8 mouse cellular contexts compared by ENCODE assay signal in genomic region chr11:52003505-52003771, GRCm38 (mm10). TPM values are rescaled to one million over a fixed set of nuclear protein-coding genes. Genes with fewer than 3 reads are reported as not detected.
DNase-seq lines count a peak whose midpoint lies in the region; ATAC-seq lines count a peak whose summit lies in the region.

No protein-coding gene starts in this region.

- peak overlapping the region; percentile 93 for H3K27ac ChIP-seq in kidney, embryonic 14.5 days (ENCODE audit: low read depth, low read length)
- peak overlapping the region; percentile 92 for H3K27ac ChIP-seq in brown adipose tissue, adult 24 weeks (replicated peaks; ENCODE audit: low read depth, low read length)
- H3K27ac ChIP-seq in hindbrain, embryonic 14.5 days = peak overlapping the region; percentile 87
- peak overlapping the region; percentile 93 for H3K27ac ChIP-seq in midbrain, embryonic 15.5 days

- H3K4me1 ChIP-seq in kidney, embryonic 14.5 days (ENCODE audit: control insufficient read depth, insufficient read depth, low read length) = peaks cover 23% of the 10 kb centered on the region
- peaks cover 8% of the 10 kb centered on the region; the same call in 1 of the 2 replicates for H3K4me1 ChIP-seq in brown adipose tissue, adult 24 weeks (ENCODE audit: control insufficient read depth, insufficient read depth, insufficient read length, low read length)
- peaks cover 29% of the 10 kb centered on the region for H3K4me1 ChIP-seq in hindbrain, embryonic 14.5 days (replicated peaks; ENCODE audit: control insufficient read depth, insufficient read depth, low read length)
- peaks cover 39% of the 10 kb centered on the region for H3K4me1 ChIP-seq in midbrain, embryonic 15.5 days

- peak overlapping the region; percentile 81 for H3K4me3 ChIP-seq in kidney, embryonic 14.5 days (ENCODE audit: low read length)
- H3K4me3 ChIP-seq in brown adipose tissue, adult 24 weeks (ENCODE audit: insufficient read depth, low read depth, low read length) = peak overlapping the region; percentile 65
- H3K4me3 ChIP-seq in hindbrain, embryonic 14.5 days (replicated peaks; ENCODE audit: low read length) = peak overlapping the region; percentile 67
- H3K4me3 ChIP-seq in midbrain, embryonic 15.5 days = peak overlapping the region; percentile 87

- H3K36me3 ChIP-seq in kidney, embryonic 14.5 days (ENCODE audit: control insufficient read depth, insufficient read depth, low read length) = no peaks in the 10 kb centered on the region; the same call in 1 of the 2 replicates
- H3K36me3 ChIP-seq in hindbrain, embryonic 14.5 days (replicated peaks; ENCODE audit: control insufficient read depth, insufficient read depth) = no peaks in the 10 kb centered on the region
- 0 out of 2 replicates have a peak, but pooled peaks cover 3% of the 10 kb centered on the region for H3K36me3 ChIP-seq in midbrain, embryonic 15.5 days (replicated peaks)

- H3K9ac ChIP-seq in kidney, embryonic 14.5 days (ENCODE audit: low read depth, low read length) = peak overlapping the region; percentile 82
- peak overlapping the region; percentile 76 for H3K9ac ChIP-seq in hindbrain, embryonic 14.5 days
- H3K9ac ChIP-seq in midbrain, embryonic 15.5 days = peak overlapping the region; percentile 92

- peak overlapping the region; percentile 76 for H3K4me2 ChIP-seq in kidney, embryonic 14.5 days (replicated peaks; ENCODE audit: low read depth, low read length)
- H3K4me2 ChIP-seq in hindbrain, embryonic 14.5 days (replicated peaks) = peak overlapping the region; percentile 74
- peak overlapping the region; percentile 71 for H3K4me2 ChIP-seq in midbrain, embryonic 15.5 days

- no peaks in the 10 kb centered on the region for H3K9me3 ChIP-seq in kidney, embryonic 14.5 days (ENCODE audit: control insufficient read depth, low read length)
- no peaks in the 10 kb centered on the region for H3K9me3 ChIP-seq in hindbrain, embryonic 14.5 days (ENCODE audit: control insufficient read depth, low read length)
- no peaks in the 10 kb centered on the region for H3K9me3 ChIP-seq in midbrain, embryonic 15.5 days

- no peaks in the 10 kb centered on the region for H3K27me3 ChIP-seq in kidney, embryonic 14.5 days (ENCODE audit: control insufficient read depth, insufficient read depth, low read length)
- H3K27me3 ChIP-seq in hindbrain, embryonic 14.5 days (ENCODE audit: control insufficient read depth, insufficient read depth, low read length) = no peaks in the 10 kb centered on the region
- H3K27me3 ChIP-seq in midbrain, embryonic 15.5 days (replicated peaks) = no peaks in the 10 kb centered on the region

- intact Hi-C loops in left cerebral cortex, postnatal 36 days (cut with DNase I) = loop anchor here (5.0 to 10.0 kb wide), 2 partner anchors 94 to 341 kb away; partner anchors contain the start of gene Ppp2ca

- ATAC-seq in kidney, embryonic 14.5 days (ENCODE audit: low FRiP score, low TSS enrichment) = no peak
- ATAC-seq in hindbrain, embryonic 14.5 days (ENCODE audit: low FRiP score) = no peak
- no peak for ATAC-seq in midbrain, embryonic 15.5 days (replicated peaks)

- no peak for DNase-seq in kidney, adult 8-10 months
- DNase-seq in hindbrain, embryonic 14.5 days (ENCODE audit: low spot score) = no peak
- DNase-seq in urinary bladder, postnatal 10 days (ENCODE audit: low spot score) = no peak
- no peak for DNase-seq in left cerebral cortex, postnatal 36 days (ENCODE audit: low spot score in 2 of 2)
- DNase-seq in kidney, postnatal 10 days = no peak

- WGBS in kidney, embryonic 14.5 days = 13% methylated on average over 4 of the region's 4 CpGs
- 22% methylated on average over 4 of the region's 4 CpGs for WGBS in hindbrain, embryonic 14.5 days
- WGBS in midbrain, embryonic 15.5 days = 23% methylated on average over 4 of the region's 4 CpGs

RNA-seq across cellular contexts. Expression of gene Cdkl3, which starts 0.6 kb away (rescaled TPM):
- polyA plus RNA-seq in kidney, embryonic 14.5 days (2014; fragmentation: Nextera tagmentation; extraction: Ambion mirVana) = 9.7 and 10.1 TPM in 2 replicates
- 9.6 and 21.9 TPM in 2 replicates for polyA plus RNA-seq in brown adipose tissue, adult 24 weeks (2012; ENCODE audit: insufficient read depth, insufficient read length, missing spikeins)
- polyA plus RNA-seq in hindbrain, embryonic 14.5 days (2014; fragmentation: Nextera tagmentation; extraction: Ambion mirVana) = 25.9 and 27.0 TPM in 2 replicates
- polyA plus RNA-seq in midbrain, embryonic 15.5 days (2015; fragmentation: Nextera tagmentation; extraction: Ambion mirVana) = 28.9 and 30.3 TPM in 2 replicates
- 10 to 100 TPM; 15.9 to 17.0 TPM for total RNA-seq in left cerebral cortex, postnatal 36 days (2021)

RNA-seq across cellular contexts. Expression of gene Ube2b, which starts 2.9 kb away (rescaled TPM):
- polyA plus RNA-seq in kidney, embryonic 14.5 days (2014; fragmentation: Nextera tagmentation; extraction: Ambion mirVana) = 149 and 215 TPM in 2 replicates
- 235 and 242 TPM in 2 replicates for polyA plus RNA-seq in brown adipose tissue, adult 24 weeks (2012; ENCODE audit: insufficient read depth, insufficient read length, missing spikeins)
- polyA plus RNA-seq in hindbrain, embryonic 14.5 days (2014; fragmentation: Nextera tagmentation; extraction: Ambion mirVana) = 150 and 157 TPM in 2 replicates
- polyA plus RNA-seq in midbrain, embryonic 15.5 days (2015; fragmentation: Nextera tagmentation; extraction: Ambion mirVana) = 223 and 231 TPM in 2 replicates
- total RNA-seq in left cerebral cortex, postnatal 36 days (2021) = 100 to 1,000 TPM; 172 to 199 TPM

RNA-seq across cellular contexts. Expression of gene Cdkn2aipnl, which starts 36.0 kb away (rescaled TPM):
- 87.9 and 104 TPM in 2 replicates for polyA plus RNA-seq in kidney, embryonic 14.5 days (2014; fragmentation: Nextera tagmentation; extraction: Ambion mirVana)
- polyA plus RNA-seq in brown adipose tissue, adult 24 weeks (2012; ENCODE audit: insufficient read depth, insufficient read length, missing spikeins) = 11.1 and 11.7 TPM in 2 replicates
- polyA plus RNA-seq in hindbrain, embryonic 14.5 days (2014; fragmentation: Nextera tagmentation; extraction: Ambion mirVana) = 117 and 129 TPM in 2 replicates
- 120 and 121 TPM in 2 replicates for polyA plus RNA-seq in midbrain, embryonic 15.5 days (2015; fragmentation: Nextera tagmentation; extraction: Ambion mirVana)
- total RNA-seq in left cerebral cortex, postnatal 36 days (2021) = 10 to 100 TPM; 32.1 to 36.4 TPM
